Mouse (Mus musculus) heart, postnatal 0 days (tissue): ENCODE measurements around the gene Psmc3ip. TPM values are rescaled to one million over a fixed set of nuclear protein-coding genes. Genes with fewer than 3 reads are reported as not detected.

ENCODE experiments used
- ATAC-seq: fragments of 200-750 bp; cut with Nextera tagmentation; 2 replicates; pipeline ENCODE4 v1.8.0; 2017; ENCODE audit warnings: low read depth, moderate number of reproducible peaks, moderate library complexity; ENCODE audit not compliant: insufficient read depth
- DNase-seq: peaks from one replicate; pipeline ENCODE4 v3.0.0-alpha.2; 2016; ENCODE audit warnings: low spot score
- H3K27ac ChIP-seq: fragments of 300-500 bp; sonication (generic); 2 replicates; pipeline ENCODE4 v1.5.1; 2014; ENCODE audit warnings: low read depth, mild to moderate bottlenecking
- H3K27me3 ChIP-seq: fragments of 300-500 bp; sonication (generic); 2 replicates; pipeline ENCODE4 v1.6.1; 2014; ENCODE audit warnings: low read length, mixed read lengths; ENCODE audit not compliant: control insufficient read depth, insufficient read depth
- H3K36me3 ChIP-seq: fragments of 300-500 bp; sonication (generic); replicated peaks from 2 replicates; pipeline ENCODE4 v1.6.1; 2014; ENCODE audit warnings: low read length, mixed read lengths; ENCODE audit not compliant: control insufficient read depth, insufficient read depth
- H3K4me1 ChIP-seq: fragments of 300-500 bp; sonication (generic); 2 replicates; pipeline ENCODE4 v1.6.1; 2014; ENCODE audit warnings: antibody characterized with exemption; ENCODE audit not compliant: control insufficient read depth, insufficient read depth
- H3K4me2 ChIP-seq: fragments of 300-500 bp; sonication (generic); 2 replicates; pipeline ENCODE4 v1.6.1; 2014; ENCODE audit warnings: low read depth, mild to moderate bottlenecking, low read length, moderate library complexity
- H3K4me3 ChIP-seq: fragments of 300-500 bp; sonication (generic); 2 replicates; pipeline ENCODE4 v1.5.1; 2014; ENCODE audit warnings: low read depth, low read length
- H3K9ac ChIP-seq: fragments of 300-500 bp; sonication (generic); replicated peaks from 2 replicates; pipeline ENCODE4 v1.6.1; 2014; ENCODE audit warnings: low read depth, low read length, mixed read lengths
- H3K9me3 ChIP-seq: fragments of 300-500 bp; sonication (generic); replicated peaks from 2 replicates; pipeline ENCODE4 v1.6.1; 2016; ENCODE audit warnings: low read length; ENCODE audit not compliant: control insufficient read depth
- CTCF ChIP-seq: IDR thresholded peaks from 2 replicates; pipeline ENCODE4 v1.5.1; 2016; ENCODE audit warnings: antibody characterized with exemption, control low read depth, low read depth
- EP300 ChIP-seq: IDR thresholded peaks from 2 replicates; pipeline ENCODE4 v1.6.1; 2016; ENCODE audit warnings: antibody characterized with exemption, low read depth
- WGBS: fragments of 180-500 bp; shearing (Covaris S2); extraction: QIAGEN DNeasy Blood & Tissue Kit; methylation state at CpG from one replicate; pipeline ENCODE4 v1.1.7; 2014; 5-methylcytosine and 5-hydroxymethylcytosine counted together
- polyA plus RNA-seq: library from polyadenylated mRNA; unstranded; fragments of >200 nt; fragmentation: Nextera tagmentation; extraction: Ambion mirVana; gene quantifications from 2 replicates; pipeline ENCODE4 v1.2.1, GENCODE M21; 2015
- total RNA-seq: library from RNA; depleted of rRNA; stranded (reverse); fragments of >200 nt; gene quantifications from 2 replicates; pipeline ENCODE4 v1.2.3, GENCODE M21; 2014; ENCODE audit warnings: low replicate concordance

Psmc3ip gene
- total and polyA plus RNA-seq, 2 experiments from 2014 or later = 1.2 to 10.3 TPM

GRCm38 (mm10) chr11:101053974-101054373 lies 41.3 kb downstream of the Psmc3ip start:
- 100% methylated on average over 1 of the region's 1 CpGs for WGBS
- Histone ChIP-seq H3K27me3 (no peaks in the 10 kb centered on the region), H3K4me1 (peaks cover 24% of the 10 kb centered on the region), H3K9ac (no peak overlapping the region), H3K9me3 (no peaks in the 10 kb centered on the region), H3K4me2 (no peak overlapping the region), H3K4me3 (no peak overlapping the region), H3K36me3 (peaks cover 45% of the 10 kb centered on the region), H3K27ac (no peak overlapping the region)
- no peak for ATAC-seq
- TF ChIP-seq CTCF (peak; percentile 32), EP300 (no peak)
- no peak for DNase-seq

GRCm38 (mm10) chr11:101052751-101053473 lies 42.3 kb downstream of the Psmc3ip start:
- Histone ChIP-seq H3K36me3 (peaks cover 56% of the 10 kb centered on the region), H3K9me3 (no peaks in the 10 kb centered on the region), H3K4me3 (no peak overlapping the region), H3K9ac (no peak overlapping the region), H3K27me3 (no peaks in the 10 kb centered on the region), H3K4me1 (peaks cover 18% of the 10 kb centered on the region), H3K4me2 (no peak overlapping the region), H3K27ac (peak overlapping the region; percentile 59)
- DNase-seq (no peak), ATAC-seq (no peak)
- TF ChIP-seq EP300 (no peak), CTCF (no peak)
- WGBS = 80% methylated on average over 10 of the region's 10 CpGs

- no peaks in the 10 kb centered on the region for H3K9me3 ChIP-seq
Measured at GRCm38 (mm10) chr11:101051617-101052016, 43.6 kb downstream of the Psmc3ip start.

GRCm38 (mm10) chr11:101051051-101051493 lies 44.2 kb downstream of the Psmc3ip start:
- peak; percentile 42; the same call in 1 of the 2 replicates for ATAC-seq
- no peak for DNase-seq
- 0 out of 2 replicates have a peak overlapping the region, but pooled peaks have one; percentile 0 for H3K27ac ChIP-seq
- no peaks in the 10 kb centered on the region for H3K9me3 ChIP-seq
- peaks cover 2% of the 10 kb centered on the region; the same call in 1 of the 2 replicates for H3K4me1 ChIP-seq
- peaks cover 74% of the 10 kb centered on the region for H3K36me3 ChIP-seq
- TF ChIP-seq EP300 (no peak), CTCF (no peak)
- H3K4me3 ChIP-seq = no peak overlapping the region
- H3K27me3 ChIP-seq = no peaks in the 10 kb centered on the region
- no peak overlapping the region for H3K9ac ChIP-seq
- 60% methylated on average over 6 of the region's 6 CpGs for WGBS
- no peak overlapping the region for H3K4me2 ChIP-seq

More at GRCm38 (mm10) chr11:101051617-101052016, 43.6 kb downstream of the Psmc3ip start:
- Histone ChIP-seq H3K4me2 (no peak overlapping the region), H3K9ac (no peak overlapping the region), H3K27ac (no peak overlapping the region), H3K27me3 (no peaks in the 10 kb centered on the region), H3K4me1 (peaks cover 7% of the 10 kb centered on the region; the same call in 1 of the 2 replicates), H3K36me3 (peaks cover 69% of the 10 kb centered on the region), H3K4me3 (no peak overlapping the region)
- no peak for DNase-seq
- 69% methylated on average over 8 of the region's 8 CpGs for WGBS
- no peak for TF ChIP-seq EP300
- no peak for TF ChIP-seq CTCF
- no peak for ATAC-seq

GRCm38 (mm10) chr11:101050359-101050758 lies 44.9 kb downstream of the Psmc3ip start:
- ATAC-seq = no peak
- WGBS = 79% methylated on average over 9 of the region's 9 CpGs
- H3K9me3 ChIP-seq = no peaks in the 10 kb centered on the region
- no peaks in the 10 kb centered on the region for H3K27me3 ChIP-seq
- H3K27ac ChIP-seq = no peak overlapping the region
- H3K4me1 ChIP-seq = no peaks in the 10 kb centered on the region
- H3K4me3 ChIP-seq = no peak overlapping the region
- H3K4me2 ChIP-seq = no peak overlapping the region
- H3K9ac ChIP-seq = no peak overlapping the region
- peaks cover 76% of the 10 kb centered on the region for H3K36me3 ChIP-seq
- TF ChIP-seq EP300 (no peak), CTCF (no peak)
- no peak for DNase-seq

GRCm38 (mm10) chr11:101047502-101047901 lies 47.7 kb downstream of the Psmc3ip start:
- Histone ChIP-seq H3K4me2 (no peak overlapping the region), H3K9me3 (no peaks in the 10 kb centered on the region), H3K27me3 (no peaks in the 10 kb centered on the region), H3K9ac (no peak overlapping the region), H3K4me3 (no peak overlapping the region), H3K36me3 (peaks cover 87% of the 10 kb centered on the region), H3K4me1 (no peaks in the 10 kb centered on the region), H3K27ac (no peak overlapping the region)
- no peak for ATAC-seq
- WGBS = 76% methylated on average over 3 of the region's 3 CpGs
- no peak for DNase-seq
- TF ChIP-seq CTCF (no peak), EP300 (no peak)
